Mouse (Mus musculus) testis, adult 2 months (tissue): ENCODE measurements at regions not wholly inside any gene's neighbourhood (a gene's known extent, or its start where the extent isn't known, plus 50 kb on each side); places are given as distances from the start of the nearest gene placed in this dataset.

Source experiments
- CTCF ChIP-seq: fragments of 200-500 bp; IDR thresholded peaks from 2 replicates; pipeline ENCODE4 v1.5.1; 2012; ENCODE audit warnings: low read depth, mild to moderate bottlenecking, inconsistent platforms, low read length, moderate library complexity; ENCODE audit not compliant: control insufficient read depth, insufficient read depth, insufficient replicate concordance
- POLR2A ChIP-seq: fragments of 200-500 bp; IDR thresholded peaks from 2 replicates; pipeline ENCODE4 v1.6.1; 2012; ENCODE audit warnings: low read depth, mild to moderate bottlenecking, inconsistent platforms, low read length, moderate library complexity; ENCODE audit not compliant: control insufficient read depth

DNA sequence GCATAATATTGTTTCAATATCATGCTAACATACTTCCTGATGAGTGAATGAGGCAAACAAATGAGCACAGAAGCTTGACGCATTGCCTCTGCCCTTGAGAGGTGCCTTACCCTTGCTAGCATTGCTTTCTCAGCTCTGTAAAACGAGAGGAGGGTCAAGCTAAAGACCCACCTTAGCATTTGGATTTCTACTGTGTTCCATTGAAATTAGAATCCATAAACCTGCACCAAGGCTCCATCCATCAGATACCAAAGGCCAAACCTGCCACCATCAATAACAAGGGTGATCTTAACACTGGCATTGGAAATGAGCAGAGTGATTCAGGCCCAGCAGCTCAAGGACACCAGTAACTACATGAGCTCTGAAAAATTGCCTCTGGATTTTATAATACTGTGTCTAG lies 126.2 kb upstream of the 1700064H15Rik start:
- TF ChIP-seq CTCF (no peak), POLR2A (no peak)
